12 mouse cellular contexts compared by ENCODE assay signal in genomic region chr13:70037985-70038667, GRCm38 (mm10).
DNase-seq lines count a peak whose midpoint lies in the region; ATAC-seq lines count a peak whose summit lies in the region.
"Had no signal": no experiment of that assay in that cellular context is flagged by ENCODE, and none has a peak within 500 bp of the region (broad histone marks: within the 10 kb centered on the region; RNA-seq: fewer than 3 reads in every experiment).

No protein-coding gene starts in this region.

- DNase-seq in frontal cortex, postnatal 36 days (ENCODE audit: low spot score in 2 of 2) = peak; percentile 3 to 5
- DNase-seq in frontal cortex, postnatal 14 days (ENCODE audit: low spot score in 2 of 2) = no peak
- no peak for DNase-seq in gastrocnemius, postnatal 10 days
- no peak for DNase-seq in B cell, adult 2 months
- DNase-seq: thymus, postnatal 14 days had no signal

- H3K4me2 ChIP-seq in midbrain, embryonic 12.5 days (replicated peaks) = no peak overlapping the region
- H3K4me2 ChIP-seq in midbrain, embryonic 16.5 days (ENCODE audit: low read length) = no peak overlapping the region
- no peak overlapping the region for H3K4me2 ChIP-seq in hindbrain, embryonic 12.5 days (replicated peaks)
- H3K4me2 ChIP-seq in neural tube, embryonic 13.5 days = peak overlapping the region; percentile 20; the same call in 1 of the 2 replicates
- H3K4me2 ChIP-seq: embryonic facial prominence, embryonic 13.5 days; liver, embryonic 15.5 days had no signal

- no peak for ATAC-seq in midbrain, embryonic 12.5 days (ENCODE audit: low FRiP score, low read depth)
- no peak for ATAC-seq in midbrain, embryonic 16.5 days
- ATAC-seq in hindbrain, embryonic 12.5 days (ENCODE audit: low FRiP score) = peak; percentile 91
- ATAC-seq in neural tube, embryonic 13.5 days (ENCODE audit: low read depth) = peak; percentile 82
- ATAC-seq: intestine, embryonic 16.5 days had no signal

- 0 out of 2 replicates have a peak, but pooled peaks cover 3% of the 10 kb centered on the region for H3K27me3 ChIP-seq in midbrain, embryonic 12.5 days
- no peaks in the 10 kb centered on the region for H3K27me3 ChIP-seq in midbrain, embryonic 16.5 days (ENCODE audit: control insufficient read depth, insufficient read depth, low read depth, low read length)
- H3K27me3 ChIP-seq in hindbrain, embryonic 12.5 days = 0 out of 2 replicates have a peak, but pooled peaks cover 2% of the 10 kb centered on the region
- H3K27me3 ChIP-seq in neural tube, embryonic 13.5 days = no peaks in the 10 kb centered on the region
- H3K27me3 ChIP-seq: embryonic facial prominence, embryonic 13.5 days; liver, embryonic 15.5 days had no signal

- no peaks in the 10 kb centered on the region for H3K36me3 ChIP-seq in midbrain, embryonic 12.5 days
- no peaks in the 10 kb centered on the region for H3K36me3 ChIP-seq in midbrain, embryonic 16.5 days (ENCODE audit: control insufficient read depth, insufficient read depth, low read length)
- H3K36me3 ChIP-seq in hindbrain, embryonic 12.5 days = no peaks in the 10 kb centered on the region
- H3K36me3 ChIP-seq in neural tube, embryonic 13.5 days = no peaks in the 10 kb centered on the region
- H3K36me3 ChIP-seq: embryonic facial prominence, embryonic 13.5 days; liver, embryonic 15.5 days had no signal

- H3K9me3 ChIP-seq in midbrain, embryonic 12.5 days = no peaks in the 10 kb centered on the region
- no peaks in the 10 kb centered on the region for H3K9me3 ChIP-seq in midbrain, embryonic 16.5 days (replicated peaks; ENCODE audit: control insufficient read depth, low read length, poor library complexity, severe bottlenecking)
- no peaks in the 10 kb centered on the region for H3K9me3 ChIP-seq in hindbrain, embryonic 12.5 days (replicated peaks)
- no peaks in the 10 kb centered on the region for H3K9me3 ChIP-seq in neural tube, embryonic 13.5 days
- H3K9me3 ChIP-seq: embryonic facial prominence, embryonic 13.5 days; liver, embryonic 15.5 days had no signal

- H3K27ac ChIP-seq in midbrain, embryonic 12.5 days (replicated peaks) = 0 out of 2 replicates have a peak overlapping the region, but pooled peaks have one; percentile 20
- H3K27ac ChIP-seq in midbrain, embryonic 16.5 days (ENCODE audit: low read length) = no peak overlapping the region
- H3K27ac ChIP-seq in hindbrain, embryonic 12.5 days = peak overlapping the region; percentile 67
- peak overlapping the region; percentile 74 for H3K27ac ChIP-seq in neural tube, embryonic 13.5 days (replicated peaks)
- H3K27ac ChIP-seq: embryonic facial prominence, embryonic 13.5 days; liver, embryonic 15.5 days had no signal

- no peak overlapping the region for H3K9ac ChIP-seq in midbrain, embryonic 12.5 days (replicated peaks)
- H3K9ac ChIP-seq in midbrain, embryonic 16.5 days (ENCODE audit: low read depth, low read length) = no peak overlapping the region
- no peak overlapping the region for H3K9ac ChIP-seq in hindbrain, embryonic 12.5 days
- H3K9ac ChIP-seq in neural tube, embryonic 13.5 days = no peak overlapping the region
- H3K9ac ChIP-seq: embryonic facial prominence, embryonic 13.5 days; liver, embryonic 15.5 days had no signal

- H3K4me1 ChIP-seq in midbrain, embryonic 12.5 days = peaks cover 7% of the 10 kb centered on the region; the same call in 1 of the 2 replicates
- H3K4me1 ChIP-seq in midbrain, embryonic 16.5 days (ENCODE audit: control insufficient read depth, insufficient read depth, low read length) = peaks cover 2% of the 10 kb centered on the region; the same call in 1 of the 2 replicates
- peaks cover 14% of the 10 kb centered on the region; the same call in 1 of the 2 replicates for H3K4me1 ChIP-seq in hindbrain, embryonic 12.5 days
- H3K4me1 ChIP-seq in neural tube, embryonic 13.5 days (replicated peaks) = peaks cover 21% of the 10 kb centered on the region
- H3K4me1 ChIP-seq: embryonic facial prominence, embryonic 13.5 days; liver, embryonic 15.5 days had no signal

- no peak overlapping the region for H3K4me3 ChIP-seq in midbrain, embryonic 12.5 days
- H3K4me3 ChIP-seq in midbrain, embryonic 16.5 days (ENCODE audit: low read depth, low read length) = no peak overlapping the region
- no peak overlapping the region for H3K4me3 ChIP-seq in hindbrain, embryonic 12.5 days
- no peak overlapping the region for H3K4me3 ChIP-seq in neural tube, embryonic 13.5 days
- H3K4me3 ChIP-seq: embryonic facial prominence, embryonic 13.5 days; liver, embryonic 15.5 days had no signal

- WGBS in midbrain, embryonic 12.5 days = 67% methylated on average over 11 of the region's 11 CpGs
- WGBS in midbrain, embryonic 16.5 days = 59% methylated on average over 11 of the region's 11 CpGs
- 28% methylated on average over 11 of the region's 11 CpGs for WGBS in hindbrain, embryonic 12.5 days
- 21% methylated on average over 11 of the region's 11 CpGs for WGBS in neural tube, embryonic 13.5 days

Comparison
In these comparisons a context has a peak if more than half of its experiments do, and no peak if none do; other contexts are left out.
1. DNase-seq: peak in frontal cortex, postnatal 36 days (2 of 2); none in frontal cortex, postnatal 14 days (0 of 2), gastrocnemius, postnatal 10 days (single experiment) and B cell, adult 2 months (0 of 2).
2. ATAC-seq: peak in hindbrain, embryonic 12.5 days (single experiment) and neural tube, embryonic 13.5 days (single experiment); none in midbrain, embryonic 12.5 days (single experiment) and midbrain, embryonic 16.5 days (single experiment).